Mouse (Mus musculus) MEL (cell line): ENCODE measurements around the gene Pfkfb3. TPM values are rescaled to one million over a fixed set of nuclear protein-coding genes. Genes with fewer than 3 reads are reported as not detected.
A peak's percentile ranks its signal among the peaks of the same experiment; 100 is the strongest.

Source experiments
- DNase-seq: peaks from one replicate; pipeline ENCODE4 v3.0.0; 2011; ENCODE audit warnings: low read depth, low spot score
- H3K27ac ChIP-seq: 2 replicates; pipeline ENCODE4 v1.5.1; 2012; ENCODE audit warnings: low read depth, mild to moderate bottlenecking, control low read depth, low read length, moderate library complexity; ENCODE audit not compliant: control insufficient read depth
- H3K27me3 ChIP-seq, 2 experiments: fragments of 150-350 bp in 1 of 2; sonication (generic) in 1 of 2; 2 replicates each; pipeline ENCODE4 v1.6.1; 2012; ENCODE audit warnings: low read length in 2 of 2, mild to moderate bottlenecking in 2 of 2, improper control_type of control experiment in 1 of 2, moderate library complexity in 1 of 2; ENCODE audit not compliant: insufficient read depth in 2 of 2, control insufficient read depth in 1 of 2
- H3K36me3 ChIP-seq, 2 experiments: 2 replicates each; pipeline ENCODE4 v1.6.1; 2012 to 2014; ENCODE audit warnings: low read length in 2 of 2, improper control_type of control experiment in 1 of 2, inconsistent platforms in 1 of 2, mild to moderate bottlenecking in 1 of 2; ENCODE audit not compliant: insufficient read depth in 2 of 2, control insufficient read depth in 1 of 2
- H3K4me1 ChIP-seq, 2 experiments: fragments of 150-350 bp in 1 of 2; sonication (generic) in 1 of 2; 2 replicates each; pipeline ENCODE4 v1.6.1; 2012; ENCODE audit warnings: low read length in 2 of 2, improper control_type of control experiment in 1 of 2, mild to moderate bottlenecking in 1 of 2; ENCODE audit not compliant: insufficient read depth in 2 of 2, control insufficient read depth in 1 of 2
- H3K4me3 ChIP-seq, 2 experiments: fragments of 150-350 bp in 1 of 2; sonication (generic) in 1 of 2; 2 replicates each; pipeline ENCODE4 v1.5.1; 2012; ENCODE audit warnings: low read depth in 2 of 2, low read length in 2 of 2, mild to moderate bottlenecking in 2 of 2, moderate library complexity in 2 of 2, control low read depth in 1 of 2, improper control_type of control experiment in 1 of 2; ENCODE audit not compliant: control insufficient read depth in 1 of 2, insufficient read depth in 1 of 2
- H3K79me2 ChIP-seq: 2 replicates; pipeline ENCODE4 v1.6.1; 2012; ENCODE audit warnings: mild to moderate bottlenecking, low read length, moderate library complexity; ENCODE audit not compliant: control insufficient read depth, poor library complexity, insufficient read depth
- H3K9ac ChIP-seq: 2 replicates; pipeline ENCODE4 v1.6.1; 2012; ENCODE audit warnings: low read depth, mild to moderate bottlenecking, control low read depth, low read length, moderate library complexity; ENCODE audit not compliant: control insufficient read depth, poor library complexity, severe bottlenecking
- H3K9me3 ChIP-seq: fragments of 150-350 bp; sonication (generic); replicated peaks from 2 replicates; pipeline ENCODE4 v1.6.1; 2012; ENCODE audit warnings: mild to moderate bottlenecking, low read length, improper control_type of control experiment, moderate library complexity; ENCODE audit not compliant: insufficient read depth
- BHLHE40 ChIP-seq: IDR thresholded peaks from 2 replicates; pipeline ENCODE4 v1.6.1; 2012; ENCODE audit warnings: low read depth, mild to moderate bottlenecking, inconsistent platforms, low read length, improper control_type of control experiment, borderline replicate concordance
- CHD1 ChIP-seq: IDR thresholded peaks from 2 replicates; pipeline ENCODE4 v1.6.1; 2012; ENCODE audit warnings: low read depth, mild to moderate bottlenecking, inconsistent platforms, low read length, improper control_type of control experiment
- CTCF ChIP-seq, 3 experiments: IDR thresholded peaks in 2 of 3; conservative IDR thresholded peaks in 1 of 3; 2 replicates each; pipeline ENCODE4 v1.5.1; 2011 to 2012; ENCODE audit warnings: low read length in 3 of 3, low read depth in 2 of 3, mild to moderate bottlenecking in 2 of 3, improper control_type of control experiment in 1 of 3, inconsistent platforms in 1 of 3, mixed read lengths in 1 of 3, moderate library complexity in 1 of 3; ENCODE audit not compliant: control insufficient read depth in 1 of 3, insufficient read depth in 1 of 3, poor library complexity in 1 of 3, severe bottlenecking in 1 of 3
- E2F4 ChIP-seq: IDR thresholded peaks from 2 replicates; pipeline ENCODE4 v1.6.1; 2011; ENCODE audit warnings: low read depth, low read length, improper control_type of control experiment, borderline replicate concordance
- GATA1 ChIP-seq: IDR thresholded peaks from 2 replicates; pipeline ENCODE4 v1.6.1; 2011; ENCODE audit warnings: low read depth, low read length, improper control_type of control experiment
- HCFC1 ChIP-seq: IDR thresholded peaks from 2 replicates; pipeline ENCODE4 v1.6.1; 2012; ENCODE audit warnings: low read depth, mild to moderate bottlenecking, inconsistent platforms, low read length, improper control_type of control experiment, moderate library complexity
- JUND ChIP-seq: IDR thresholded peaks from 2 replicates; pipeline ENCODE4 v1.6.1; 2011; ENCODE audit warnings: low read depth, mild to moderate bottlenecking, improper control_type of control experiment, low read length
- MAX ChIP-seq: IDR thresholded peaks from 2 replicates; pipeline ENCODE4 v1.6.1; 2011; ENCODE audit warnings: low read length, improper control_type of control experiment
- MEF2A ChIP-seq: IDR thresholded peaks from 2 replicates; pipeline ENCODE4 v1.6.1; 2014; ENCODE audit warnings: low read depth, mild to moderate bottlenecking, inconsistent platforms, low read length, improper control_type of control experiment; ENCODE audit not compliant: poor library complexity, insufficient replicate concordance, severe bottlenecking; ENCODE audit errors: extremely low read depth
- MXI1 ChIP-seq: IDR thresholded peaks from 2 replicates; pipeline ENCODE4 v1.6.1; 2011; ENCODE audit warnings: mild to moderate bottlenecking, low read depth, low read length, improper control_type of control experiment
- MYC ChIP-seq: IDR thresholded peaks from 2 replicates; pipeline ENCODE4 v1.6.1; 2011; ENCODE audit warnings: low read depth, mild to moderate bottlenecking, low read length, improper control_type of control experiment, moderate library complexity
- NELFE ChIP-seq: IDR thresholded peaks from 2 replicates; pipeline ENCODE4 v1.6.1; 2011; ENCODE audit warnings: low read depth, low read length, improper control_type of control experiment
- NRF1 ChIP-seq: IDR thresholded peaks from 2 replicates; pipeline ENCODE4 v1.6.1; 2014; ENCODE audit warnings: low read depth, mild to moderate bottlenecking, inconsistent platforms, low read length, improper control_type of control experiment, moderate library complexity; ENCODE audit not compliant: poor library complexity, insufficient read depth, severe bottlenecking
- POLR2A ChIP-seq, 2 experiments: IDR thresholded peaks; 2 replicates each; pipeline ENCODE4 v1.6.1; 2011 to 2012; ENCODE audit warnings: low read length in 2 of 2, mild to moderate bottlenecking in 2 of 2, control low read depth in 1 of 2, improper control_type of control experiment in 1 of 2, low read depth in 1 of 2, moderate library complexity in 1 of 2; ENCODE audit not compliant: control insufficient read depth in 1 of 2, insufficient read depth in 1 of 2, poor library complexity in 1 of 2
- POLR2AphosphoS2 ChIP-seq: IDR thresholded peaks from 2 replicates; pipeline ENCODE4 v1.6.1; 2011; ENCODE audit warnings: low read length, improper control_type of control experiment
- RAD21 ChIP-seq: IDR thresholded peaks from 2 replicates; pipeline ENCODE4 v1.6.1; 2011; ENCODE audit warnings: mild to moderate bottlenecking, low read depth, low read length, improper control_type of control experiment
- RCOR1 ChIP-seq: IDR thresholded peaks from 2 replicates; pipeline ENCODE4 v1.6.1; 2012; ENCODE audit warnings: low read depth, mild to moderate bottlenecking, inconsistent platforms, low read length, improper control_type of control experiment
- SIN3A ChIP-seq: IDR thresholded peaks from 2 replicates; pipeline ENCODE4 v1.6.1; 2012; ENCODE audit warnings: low read length, improper control_type of control experiment, inconsistent platforms
- SMC3 ChIP-seq: IDR thresholded peaks from 2 replicates; pipeline ENCODE4 v1.6.1; 2011; ENCODE audit warnings: low read depth, low read length, improper control_type of control experiment
- TBP ChIP-seq: IDR thresholded peaks from 2 replicates; pipeline ENCODE4 v1.8.0; 2011; ENCODE audit warnings: low read depth, low read length, improper control_type of control experiment
- TCF12 ChIP-seq: IDR thresholded peaks from 2 replicates; pipeline ENCODE4 v1.6.1; 2014; ENCODE audit warnings: low read depth, mild to moderate bottlenecking, inconsistent platforms, low read length, improper control_type of control experiment, moderate library complexity
- ZC3H11A ChIP-seq: IDR thresholded peaks from 2 replicates; pipeline ENCODE4 v1.6.1; 2012; ENCODE audit warnings: low read depth, mild to moderate bottlenecking, inconsistent platforms, low read length, improper control_type of control experiment
- ZMIZ1 ChIP-seq: IDR thresholded peaks from 2 replicates; pipeline ENCODE4 v1.6.1; 2012; ENCODE audit warnings: low read depth, mild to moderate bottlenecking, inconsistent platforms, low read length, improper control_type of control experiment, moderate library complexity
- polyA plus RNA-seq, 2 experiments: library from polyadenylated mRNA; stranded (reverse) in 1 of 2; unstranded in 1 of 2; fragments of >175 nt in 1 of 2; fragments of >200 nt in 1 of 2; gene quantifications; 2 replicates each; pipeline versions ENCODE4 v1.2.1 to v1.2.4; 2012; ENCODE audit warnings: low replicate concordance in 2 of 2, low read depth in 1 of 2; ENCODE audit not compliant: insufficient read length in 2 of 2, insufficient read depth in 1 of 2, missing spikeins in 1 of 2
- total RNA-seq: library from RNA; depleted of rRNA; stranded (reverse); fragments of 300-350 nt; gene quantifications from 2 replicates; pipeline ENCODE4 v1.2.3, GENCODE M21; 2012

Gene Pfkfb3
- total and polyA plus RNA-seq, 3 experiments, result 9.9 to 13.8 TPM; not detected in 1

DNA sequence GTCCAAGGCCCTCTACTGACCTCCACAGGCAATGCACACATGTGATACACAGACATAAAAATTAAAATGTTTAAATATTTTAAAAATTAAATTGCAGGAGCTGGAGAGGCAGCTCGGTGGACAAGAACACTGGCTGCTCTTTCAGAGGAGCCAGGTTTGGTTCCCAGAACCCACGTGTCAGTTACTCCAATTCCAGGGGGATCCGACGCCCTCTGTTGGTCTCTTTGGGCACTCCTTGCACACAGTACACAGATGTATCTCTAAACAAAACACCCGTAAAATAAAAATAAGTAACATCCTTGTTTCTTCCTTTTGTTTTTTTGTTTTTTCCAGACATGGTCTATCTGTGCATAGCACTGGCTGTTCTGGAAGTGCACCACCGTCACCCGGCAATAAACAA lies 10.7 kb downstream of the Pfkfb3 start:
- H3K9ac ChIP-seq, result no peak overlapping the region
- H3K27me3 ChIP-seq, result no peaks in the 10 kb centered on the region
- H3K36me3 ChIP-seq, result peaks cover 0 to 25% of the 10 kb centered on the region in 2 experiments; a peak in 3 of 4 replicates
- no peaks in the 10 kb centered on the region for H3K9me3 ChIP-seq
- no peak overlapping the region for H3K4me3 ChIP-seq
- H3K79me2 ChIP-seq, result no peaks in the 10 kb centered on the region
- H3K27ac ChIP-seq, result no peak overlapping the region
- peaks cover 20 to 34% of the 10 kb centered on the region in 2 experiments for H3K4me1 ChIP-seq
- no peak for TF ChIP-seq POLR2AphosphoS2
- TF ChIP-seq CTCF (IDR thresholded peaks at IDR 0.05 in 2 of 3, conservative IDR thresholded peaks at IDR 0.05 in 1 of 3; ENCODE audit: control insufficient read depth in 1 of 3, insufficient read depth in 1 of 3, low read depth in 2 of 3, low read length in 3 of 3, poor library complexity in 1 of 3, severe bottlenecking in 1 of 3), result peak in 2 of 3 experiments; percentile 37 to 40; a peak in 3 of 6 replicates
- no peak for DNase-seq

DNA sequence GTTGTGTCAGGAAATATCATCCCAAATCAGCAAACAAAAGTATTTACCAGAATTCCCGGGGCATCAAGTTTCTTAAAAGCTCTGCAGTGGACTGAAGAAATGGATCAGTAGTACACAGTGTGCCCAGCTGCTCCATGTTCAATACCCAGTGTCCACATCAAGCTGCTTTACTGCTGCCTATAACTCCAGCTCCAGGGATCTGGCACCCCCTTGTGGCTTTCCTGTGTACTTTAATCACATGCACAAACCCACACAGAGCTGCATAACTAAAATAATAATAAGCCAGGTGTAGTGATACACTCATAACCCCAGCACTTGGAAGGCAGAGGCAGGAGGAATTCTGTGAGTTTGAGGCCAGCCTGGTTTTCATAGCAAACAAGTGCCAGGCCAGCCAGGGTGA lies 11.2 kb downstream of the Pfkfb3 start:
- no peak overlapping the region for H3K9ac ChIP-seq
- H3K79me2 ChIP-seq, result no peaks in the 10 kb centered on the region
- H3K27ac ChIP-seq, result no peak overlapping the region
- peaks cover 0 to 25% of the 10 kb centered on the region in 2 experiments; a peak in 3 of 4 replicates for H3K36me3 ChIP-seq
- DNase-seq, result peak; percentile 72
- no peak for TF ChIP-seq E2F4
- TF ChIP-seq POLR2A (IDR thresholded peaks at IDR 0.05; ENCODE audit: control insufficient read depth in 1 of 2, insufficient read depth in 1 of 2, low read depth in 1 of 2, low read length in 2 of 2, poor library complexity in 1 of 2), result no peak
- TF ChIP-seq ZMIZ1, result no peak
- TF ChIP-seq MEF2A, result no peak
- TF ChIP-seq TCF12, result no peak
- TF ChIP-seq CTCF (IDR thresholded peaks at IDR 0.05 in 2 of 3, conservative IDR thresholded peaks at IDR 0.05 in 1 of 3; ENCODE audit: control insufficient read depth in 1 of 3, insufficient read depth in 1 of 3, low read depth in 2 of 3, low read length in 3 of 3, poor library complexity in 1 of 3, severe bottlenecking in 1 of 3), result peak; percentile 61 to 77 (median 69)
- no peak for TF ChIP-seq SIN3A
- TF ChIP-seq CHD1, result no peak
- TF ChIP-seq MYC, result 0 out of 2 replicates have a peak, but pooled peaks have one; percentile 19
- TF ChIP-seq HCFC1, result no peak
- no peak for TF ChIP-seq BHLHE40
- no peak for TF ChIP-seq MXI1
- no peak for TF ChIP-seq JUND
- TF ChIP-seq ZC3H11A, result peak; percentile 33; the same call in 1 of the 2 replicates
- TF ChIP-seq RAD21, result peak; percentile 76
- no peak for TF ChIP-seq RCOR1
- TF ChIP-seq TBP, result 0 out of 2 replicates have a peak, but pooled peaks have one; percentile 18
- TF ChIP-seq NRF1, result no peak
- peak; percentile 64 for TF ChIP-seq SMC3
- no peak for TF ChIP-seq MAX
- no peak for TF ChIP-seq NELFE
- no peak for TF ChIP-seq GATA1
- H3K4me1 ChIP-seq, result peaks cover 20 to 30% of the 10 kb centered on the region in 2 experiments
- H3K27me3 ChIP-seq, result no peaks in the 10 kb centered on the region
- no peaks in the 10 kb centered on the region for H3K9me3 ChIP-seq
- no peak overlapping the region for H3K4me3 ChIP-seq
